Mouse (Mus musculus) olfactory bulb, adult 2 months (tissue): ENCODE results near the gene Sipa1l3. TPM values are rescaled to one million over a fixed set of nuclear protein-coding genes. Genes with fewer than 3 reads are reported as not detected.
A peak's percentile ranks its signal among the peaks of the same experiment; 100 is the strongest.

ENCODE experiments used
- H3K27ac ChIP-seq: fragments of 200-500 bp; 2 replicates; pipeline ENCODE4 v1.5.1; 2012; ENCODE audit warnings: low read depth, low read length; ENCODE audit not compliant: insufficient read depth
- H3K4me1 ChIP-seq: fragments of 200-500 bp; 2 replicates; pipeline ENCODE4 v1.6.1; 2012; ENCODE audit warnings: low read length; ENCODE audit not compliant: control insufficient read depth, insufficient read depth
- H3K4me3 ChIP-seq: fragments of 200-500 bp; 2 replicates; pipeline ENCODE4 v1.5.1; 2012; ENCODE audit warnings: mild to moderate bottlenecking, low read depth, low read length, moderate library complexity; ENCODE audit not compliant: insufficient read depth
- CTCF ChIP-seq: fragments of 200-500 bp; IDR thresholded peaks from 2 replicates; pipeline ENCODE4 v1.5.1; 2012; ENCODE audit warnings: low read depth, mild to moderate bottlenecking, low read length, moderate library complexity; ENCODE audit not compliant: insufficient read depth
- POLR2A ChIP-seq: fragments of 200-500 bp; IDR thresholded peaks from 2 replicates; pipeline ENCODE4 v1.6.1; 2012; ENCODE audit warnings: mild to moderate bottlenecking, low read depth, low read length, moderate library complexity; ENCODE audit not compliant: insufficient read depth
- WGBS: fragments of 180-500 bp; shearing (Covaris S2); methylation state at CpG from one replicate; pipeline ENCODE4 v1.1.7; 2018; 5-methylcytosine and 5-hydroxymethylcytosine counted together
- polyA plus RNA-seq: library from polyadenylated mRNA; stranded (reverse); fragments of >200 nt; gene quantifications from 2 replicates; pipeline ENCODE4 v1.2.4, GENCODE M21; 2012; ENCODE audit warnings: low replicate concordance; ENCODE audit not compliant: missing spikeins, insufficient read depth, insufficient read length

Gene Sipa1l3
- polyA plus RNA-seq, 1 experiment, result not detected

GRCm38 (mm10) chr7:29313572-29314261 is 204.7 kb downstream of the Sipa1l3 start:
- WGBS, result 40% methylated on average over 9 of the region's 9 CpGs
- no peak for TF ChIP-seq CTCF
- no peak for TF ChIP-seq POLR2A
- H3K27ac ChIP-seq, result peak overlapping the region; percentile 93
- H3K4me3 ChIP-seq, result peak overlapping the region; percentile 19
- H3K4me1 ChIP-seq, result peaks cover 64% of the 10 kb centered on the region

DNA sequence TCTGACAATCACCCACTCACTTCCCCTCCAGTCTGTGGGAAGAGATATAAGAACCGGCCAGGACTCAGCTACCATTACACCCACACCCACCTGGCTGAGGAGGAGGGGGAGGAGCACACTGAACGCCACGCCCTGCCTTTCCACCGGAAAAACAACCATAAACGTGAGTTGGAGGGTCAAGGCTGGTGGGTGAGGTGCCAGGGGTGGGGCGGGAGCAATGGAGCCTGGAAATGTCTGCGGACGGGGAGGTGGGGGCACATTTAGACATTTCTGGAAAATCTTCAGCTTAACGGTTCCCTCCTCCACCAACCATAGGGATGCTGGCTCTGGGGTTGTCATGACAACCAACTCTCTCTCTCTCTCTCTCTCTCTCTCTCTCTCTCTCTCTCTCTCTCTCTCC is 205.4 kb downstream of the Sipa1l3 start:
- WGBS, result 14% methylated on average over 9 of the region's 9 CpGs
- H3K27ac ChIP-seq, result peak overlapping the region; percentile 93
- peak overlapping the region; percentile 39 for H3K4me3 ChIP-seq
- peaks cover 58% of the 10 kb centered on the region for H3K4me1 ChIP-seq
- TF ChIP-seq CTCF (no peak), POLR2A (no peak)

DNA sequence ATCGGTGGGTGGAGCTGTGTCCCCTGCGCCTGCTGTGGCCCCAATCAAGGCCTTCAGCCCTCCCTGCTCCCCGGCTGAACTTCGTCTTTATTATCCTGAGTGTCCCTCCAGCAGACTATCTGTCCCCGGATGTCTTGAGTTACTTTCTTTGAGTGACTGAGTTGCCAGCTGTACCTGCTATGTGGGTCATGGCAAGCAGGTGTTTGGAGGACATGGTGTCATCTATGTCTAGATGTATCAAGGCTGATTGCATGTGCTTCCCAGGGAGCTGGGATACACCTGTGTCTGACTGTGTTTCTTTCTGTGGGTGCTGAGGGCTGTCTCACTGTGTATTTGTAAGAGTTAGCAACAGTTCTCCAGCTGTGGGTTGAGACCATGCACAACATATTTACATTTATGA is 208.7 kb downstream of the Sipa1l3 start:
- TF ChIP-seq CTCF (no peak), POLR2A (no peak)
- peak overlapping the region; percentile 57 for H3K4me3 ChIP-seq
- H3K4me1 ChIP-seq, result peaks cover 45% of the 10 kb centered on the region
- WGBS, result 2% methylated on average over 5 of the region's 5 CpGs
- peak overlapping the region; percentile 35 for H3K27ac ChIP-seq

GRCm38 (mm10) chr7:29309221-29309721 is 209.2 kb downstream of the Sipa1l3 start:
- WGBS, result under 1% methylated on average over 36 of the region's 36 CpGs
- TF ChIP-seq POLR2A, result peak; percentile 19; the same call in 1 of the 2 replicates
- TF ChIP-seq CTCF, result no peak
- Histone ChIP-seq H3K4me1 (peaks cover 41% of the 10 kb centered on the region), H3K4me3 (peak overlapping the region; percentile 57), H3K27ac (peak overlapping the region; percentile 35)

GRCm38 (mm10) chr7:29307350-29308104 is 210.9 kb downstream of the Sipa1l3 start:
- H3K4me1 ChIP-seq, result peaks cover 25% of the 10 kb centered on the region

GRCm38 (mm10) chr7:29306619-29307018 is 211.8 kb downstream of the Sipa1l3 start:
- peak overlapping the region; percentile 39 for H3K27ac ChIP-seq
- TF ChIP-seq CTCF (no peak), POLR2A (no peak)
- 19% methylated on average over 7 of the region's 7 CpGs for WGBS
- no peak overlapping the region for H3K4me3 ChIP-seq
- H3K4me1 ChIP-seq, result peaks cover 24% of the 10 kb centered on the region

More at GRCm38 (mm10) chr7:29307350-29308104, 210.9 kb downstream of the Sipa1l3 start:
- TF ChIP-seq POLR2A (peak; percentile 33; the same call in 1 of the 2 replicates), CTCF (no peak)
- peak overlapping the region; percentile 23 for H3K27ac ChIP-seq
- WGBS, result 1% methylated on average over 42 of the region's 42 CpGs
- H3K4me3 ChIP-seq, result peak overlapping the region; percentile 74

- Histone ChIP-seq H3K27ac (peak overlapping the region; percentile 27; the same call in 1 of the 2 replicates), H3K4me3 (peak overlapping the region; percentile 8; the same call in 1 of the 2 replicates), H3K4me1 (peaks cover 22% of the 10 kb centered on the region)
- TF ChIP-seq CTCF (no peak), POLR2A (no peak)
- 32% methylated on average over 7 of the region's 7 CpGs for whole genome bisulfite sequencing
Measured at GRCm38 (mm10) chr7:29306108-29306507, 212.3 kb downstream of the Sipa1l3 start.

DNA sequence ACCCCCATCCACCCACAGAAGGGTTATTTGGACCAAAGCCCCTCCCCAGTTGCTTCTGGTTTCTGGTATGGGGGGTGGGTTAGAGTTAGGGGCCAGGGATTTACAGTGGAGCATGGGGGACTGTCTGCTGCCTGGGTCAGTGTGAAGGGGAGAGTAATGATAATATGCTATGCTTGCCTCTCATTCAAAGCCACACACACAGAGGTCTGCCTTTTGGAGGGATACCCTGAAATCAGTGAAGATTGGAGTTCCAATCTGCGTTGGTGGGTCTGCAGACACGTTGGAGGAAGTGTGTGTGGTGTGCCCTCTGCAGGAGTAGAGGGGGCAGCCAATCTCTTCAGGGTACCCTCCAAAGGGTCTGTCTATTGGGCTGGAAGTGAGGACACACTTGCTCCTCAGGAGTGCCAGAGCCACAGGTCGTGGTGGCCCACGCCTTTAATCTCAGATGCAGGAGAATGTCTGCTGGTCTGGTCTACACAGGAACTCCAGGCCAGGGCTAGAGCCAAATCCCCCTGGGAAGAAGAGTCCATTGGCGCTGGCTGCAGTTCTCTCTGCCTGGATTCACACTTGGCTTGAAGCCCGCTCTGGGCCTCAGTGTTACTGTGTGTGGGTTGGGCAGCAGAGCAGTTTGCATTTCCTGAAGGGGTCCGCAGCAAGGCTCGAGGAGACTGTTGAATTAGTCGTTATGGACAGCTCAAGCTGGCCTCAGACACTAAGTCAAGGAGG is 213.0 kb downstream of the Sipa1l3 start:
- WGBS, result 20% methylated on average over 9 of the region's 9 CpGs
- peak overlapping the region; percentile 88 for H3K4me3 ChIP-seq
- H3K27ac ChIP-seq, result peak overlapping the region; percentile 90
- TF ChIP-seq POLR2A, result no peak
- no peak for TF ChIP-seq CTCF
- H3K4me1 ChIP-seq, result peaks cover 20% of the 10 kb centered on the region
